Mouse (Mus musculus) stomach, embryonic 16.5 days (tissue): ENCODE measurements around the gene E030018B13Rik. TPM values are rescaled to one million over a fixed set of nuclear protein-coding genes. Genes with fewer than 3 reads are reported as not detected.

Experiments used
- ATAC-seq: fragments of 200-750 bp; cut with Nextera tagmentation; 2 replicates; pipeline ENCODE4 v1.8.0; 2017; ENCODE audit warnings: moderate number of reproducible peaks, moderate TSS enrichment; ENCODE audit not compliant: insufficient read depth, low FRiP score
- H3K27ac ChIP-seq: fragments of 300-500 bp; sonication (generic); 2 replicates; pipeline ENCODE4 v1.5.1; 2014; ENCODE audit warnings: low read length
- H3K27me3 ChIP-seq: fragments of 300-500 bp; sonication (generic); 2 replicates; pipeline ENCODE4 v1.6.1; 2014; ENCODE audit warnings: low read length, control low read depth, mixed read lengths; ENCODE audit not compliant: control insufficient read depth, insufficient read depth
- H3K36me3 ChIP-seq: fragments of 300-500 bp; sonication (generic); 2 replicates; pipeline ENCODE4 v1.6.1; 2014; ENCODE audit warnings: low read length; ENCODE audit not compliant: control insufficient read depth, insufficient read depth
- H3K4me1 ChIP-seq: fragments of 300-500 bp; sonication (generic); 2 replicates; pipeline ENCODE4 v1.6.1; 2014; ENCODE audit warnings: low read length, control low read depth, mixed read lengths; ENCODE audit not compliant: control insufficient read depth, insufficient read depth
- H3K4me2 ChIP-seq: fragments of 300-500 bp; sonication (generic); 2 replicates; pipeline ENCODE4 v1.6.1; 2014; ENCODE audit warnings: low read depth, low read length, mixed read lengths
- H3K4me3 ChIP-seq: fragments of 300-500 bp; sonication (generic); replicated peaks from 2 replicates; pipeline ENCODE4 v1.5.1; 2014; ENCODE audit warnings: mild to moderate bottlenecking, low read length
- H3K9ac ChIP-seq: fragments of 300-500 bp; sonication (generic); 2 replicates; pipeline ENCODE4 v1.6.1; 2014; ENCODE audit warnings: low read length
- H3K9me3 ChIP-seq: fragments of 300-500 bp; sonication (generic); replicated peaks from 2 replicates; pipeline ENCODE4 v1.6.1; 2016; ENCODE audit warnings: low read length, control low read depth; ENCODE audit not compliant: control insufficient read depth
- WGBS: fragments of 180-500 bp; shearing (Covaris S2); extraction: QIAGEN DNeasy Blood & Tissue Kit; methylation state at CpG from one replicate; pipeline ENCODE4 v1.1.7; 2014; 5-methylcytosine and 5-hydroxymethylcytosine counted together
- polyA plus RNA-seq: library from polyadenylated mRNA; unstranded; fragments of >200 nt; fragmentation: Nextera tagmentation; extraction: Ambion mirVana; gene quantifications from 2 replicates; pipeline ENCODE4 v1.2.1, GENCODE M21; 2015

E030018B13Rik gene
- polyA plus RNA-seq, 1 experiment from 2014 or later = not detected

- peaks cover 20% of the 10 kb centered on the region for H3K4me1 ChIP-seq
- no peak overlapping the region for H3K4me2 ChIP-seq
- no peak overlapping the region for H3K4me3 ChIP-seq
- no peaks in the 10 kb centered on the region for H3K27me3 ChIP-seq
- peak overlapping the region; percentile 25; the same call in 1 of the 2 replicates for H3K27ac ChIP-seq
- no peaks in the 10 kb centered on the region for H3K9me3 ChIP-seq
- no peak overlapping the region for H3K9ac ChIP-seq
- WGBS = 54% methylated on average over 3 of the region's 3 CpGs
- no peak for ATAC-seq
- H3K36me3 ChIP-seq = no peaks in the 10 kb centered on the region
Observed at GRCm38 (mm10) chr7:63902604-63903210, 13.9 kb upstream of the E030018B13Rik start.

GRCm38 (mm10) chr7:63903635-63904380, 12.8 kb upstream of the E030018B13Rik start:
- peak overlapping the region; percentile 53 for H3K27ac ChIP-seq
- no peak overlapping the region for H3K4me3 ChIP-seq
- peaks cover 20% of the 10 kb centered on the region for H3K4me1 ChIP-seq
- H3K9ac ChIP-seq = no peak overlapping the region
- no peaks in the 10 kb centered on the region for H3K9me3 ChIP-seq
- H3K4me2 ChIP-seq = no peak overlapping the region
- no peaks in the 10 kb centered on the region for H3K27me3 ChIP-seq
- 55% methylated on average over 9 of the region's 9 CpGs for WGBS
- ATAC-seq = no peak
- H3K36me3 ChIP-seq = no peaks in the 10 kb centered on the region

GRCm38 (mm10) chr7:63905190-63905589, 11.5 kb upstream of the E030018B13Rik start:
- Histone ChIP-seq H3K4me1 (peaks cover 28% of the 10 kb centered on the region), H3K4me3 (no peak overlapping the region), H3K27ac (peak overlapping the region; percentile 35), H3K27me3 (no peaks in the 10 kb centered on the region), H3K36me3 (no peaks in the 10 kb centered on the region), H3K9me3 (no peaks in the 10 kb centered on the region), H3K9ac (no peak overlapping the region), H3K4me2 (no peak overlapping the region)
- 70% methylated on average over 2 of the region's 2 CpGs for WGBS
- peak; percentile 39; the same call in 1 of the 2 replicates for ATAC-seq

- H3K36me3 ChIP-seq = no peaks in the 10 kb centered on the region
- ATAC-seq = peak; percentile 41; the same call in 1 of the 2 replicates
- WGBS = 55% methylated on average over 5 of the region's 5 CpGs
Observed at GRCm38 (mm10) chr7:63905642-63906041, 11.0 kb upstream of the E030018B13Rik start.

GRCm38 (mm10) chr7:63907778-63908495, 8.7 kb upstream of the E030018B13Rik start:
- no peaks in the 10 kb centered on the region for H3K9me3 ChIP-seq
- WGBS = 73% methylated on average over 5 of the region's 5 CpGs
- H3K4me1 ChIP-seq = peaks cover 50% of the 10 kb centered on the region
- no peak overlapping the region for H3K9ac ChIP-seq
- no peak overlapping the region for H3K4me3 ChIP-seq
- peak overlapping the region; percentile 63 for H3K27ac ChIP-seq
- no peaks in the 10 kb centered on the region for H3K27me3 ChIP-seq
- ATAC-seq = no peak
- no peak overlapping the region for H3K4me2 ChIP-seq
- H3K36me3 ChIP-seq = no peaks in the 10 kb centered on the region

More at GRCm38 (mm10) chr7:63905642-63906041, 11.0 kb upstream of the E030018B13Rik start:
- Histone ChIP-seq H3K27me3 (no peaks in the 10 kb centered on the region), H3K27ac (peak overlapping the region; percentile 35), H3K4me3 (no peak overlapping the region), H3K9ac (no peak overlapping the region), H3K9me3 (no peaks in the 10 kb centered on the region), H3K4me2 (no peak overlapping the region), H3K4me1 (peaks cover 32% of the 10 kb centered on the region)

GRCm38 (mm10) chr7:63908496-63909285, 8.0 kb upstream of the E030018B13Rik start:
- ATAC-seq = no peak
- peaks cover 52% of the 10 kb centered on the region for H3K4me1 ChIP-seq
- 33% methylated on average over 10 of the region's 11 CpGs for whole genome bisulfite sequencing
- H3K4me3 ChIP-seq = no peak overlapping the region
- no peaks in the 10 kb centered on the region for H3K27me3 ChIP-seq
- H3K27ac ChIP-seq = peak overlapping the region; percentile 63
- no peaks in the 10 kb centered on the region for H3K9me3 ChIP-seq
- peak overlapping the region; percentile 20; the same call in 1 of the 2 replicates for H3K4me2 ChIP-seq
- H3K36me3 ChIP-seq = no peaks in the 10 kb centered on the region
- peak overlapping the region; percentile 36; the same call in 1 of the 2 replicates for H3K9ac ChIP-seq

- WGBS = 68% methylated on average over 5 of the region's 5 CpGs
- peak overlapping the region; percentile 39; the same call in 1 of the 2 replicates for H3K27ac ChIP-seq
- no peaks in the 10 kb centered on the region for H3K9me3 ChIP-seq
- H3K4me2 ChIP-seq = no peak overlapping the region
- H3K36me3 ChIP-seq = no peaks in the 10 kb centered on the region
- peaks cover 58% of the 10 kb centered on the region for H3K4me1 ChIP-seq
- no peaks in the 10 kb centered on the region for H3K27me3 ChIP-seq
- H3K9ac ChIP-seq = no peak overlapping the region
- H3K4me3 ChIP-seq = no peak overlapping the region
- no peak for ATAC-seq
Observed at GRCm38 (mm10) chr7:63910225-63910624, 6.4 kb upstream of the E030018B13Rik start.

- peaks cover 54% of the 10 kb centered on the region for H3K4me1 ChIP-seq
- no peaks in the 10 kb centered on the region for H3K27me3 ChIP-seq
- H3K9ac ChIP-seq = no peak overlapping the region
- WGBS = 29% methylated on average over 4 of the region's 4 CpGs
- H3K36me3 ChIP-seq = no peaks in the 10 kb centered on the region
- no peak for ATAC-seq
- no peak overlapping the region for H3K4me2 ChIP-seq
- H3K9me3 ChIP-seq = no peaks in the 10 kb centered on the region
- peak overlapping the region; percentile 39 for H3K27ac ChIP-seq
- H3K4me3 ChIP-seq = no peak overlapping the region
Observed at GRCm38 (mm10) chr7:63910912-63911311, 5.7 kb upstream of the E030018B13Rik start.
